Mouse (Mus musculus) kidney, adult 11 months (tissue): ENCODE measurements at regions not wholly inside any gene's neighbourhood (a gene's known extent, or its start where the extent isn't known, plus 50 kb on each side); places are given as distances from the start of the nearest gene placed in this dataset.
A peak's percentile ranks its signal among the peaks of the same experiment; 100 is the strongest.

ENCODE experiments used
- DNase-seq: peaks from one replicate; pipeline ENCODE4 v3.0.0; 2022

DNA sequence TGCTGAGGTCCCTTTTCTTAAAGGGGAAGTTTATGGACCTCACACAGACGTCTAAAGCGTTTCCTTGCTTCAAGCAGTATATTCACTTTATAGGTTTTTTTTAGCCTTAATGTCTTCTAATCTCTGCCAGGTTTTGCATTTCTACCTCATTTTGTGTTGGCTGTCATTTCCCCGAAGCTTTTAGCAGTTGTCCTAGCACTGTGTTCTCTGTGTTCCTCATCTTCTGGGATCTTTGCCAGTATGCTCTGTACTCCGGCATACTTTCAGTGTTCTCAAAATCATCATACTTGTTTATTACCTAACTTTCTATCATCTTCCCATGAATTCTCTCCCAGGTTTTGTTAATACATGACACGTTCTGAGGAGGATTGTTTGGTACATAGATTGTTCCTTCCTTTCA, 333.5 kb upstream of the Lsamp start:
- no peak for DNase-seq

GRCm38 (mm10) chr16:39667905-39668304, 316.3 kb upstream of the Lsamp start:
- DNase-seq = no peak

- DNase-seq = no peak
Observed at GRCm38 (mm10) chr16:39672096-39672985, 311.8 kb upstream of the Lsamp start.

DNA sequence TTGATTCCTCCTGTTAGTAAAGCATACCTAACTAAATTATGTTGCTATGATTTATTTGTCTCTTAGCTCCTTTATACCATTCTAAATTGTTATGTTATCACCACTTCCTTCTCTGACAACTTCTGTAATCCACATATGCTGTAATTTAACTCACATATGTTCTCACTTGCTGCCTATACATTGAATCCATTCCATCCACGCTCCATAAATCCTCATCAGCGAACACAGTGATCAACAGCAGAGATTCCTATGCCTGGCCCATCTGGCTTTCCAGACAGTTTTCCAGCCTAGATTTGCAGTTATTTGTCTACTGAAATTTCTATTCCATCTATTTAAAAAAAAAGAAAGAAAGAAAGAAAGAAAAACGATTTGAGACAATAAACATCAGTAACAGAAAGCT, 308.4 kb upstream of the Lsamp start:
- DNase-seq = no peak

DNA sequence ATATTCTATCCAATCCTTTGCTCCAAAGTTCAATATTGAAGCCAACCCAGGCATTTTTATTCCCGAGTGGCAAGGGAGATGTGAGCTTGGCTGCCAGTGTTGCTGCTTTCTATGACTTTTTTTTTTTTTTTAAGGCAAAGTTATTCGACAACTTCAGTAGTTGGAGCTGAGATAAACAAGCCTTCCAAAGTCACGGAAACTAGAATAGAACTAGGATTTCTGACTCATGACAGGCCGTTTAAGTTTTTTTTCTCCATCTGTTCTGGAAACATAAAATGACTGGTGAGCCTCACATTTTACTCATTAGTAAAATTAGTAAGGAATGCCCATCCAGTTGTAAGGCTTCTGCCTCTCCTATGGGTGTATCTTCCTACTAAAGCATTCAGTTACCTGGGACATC, 305.9 kb upstream of the Lsamp start:
- DNase-seq = no peak

DNA sequence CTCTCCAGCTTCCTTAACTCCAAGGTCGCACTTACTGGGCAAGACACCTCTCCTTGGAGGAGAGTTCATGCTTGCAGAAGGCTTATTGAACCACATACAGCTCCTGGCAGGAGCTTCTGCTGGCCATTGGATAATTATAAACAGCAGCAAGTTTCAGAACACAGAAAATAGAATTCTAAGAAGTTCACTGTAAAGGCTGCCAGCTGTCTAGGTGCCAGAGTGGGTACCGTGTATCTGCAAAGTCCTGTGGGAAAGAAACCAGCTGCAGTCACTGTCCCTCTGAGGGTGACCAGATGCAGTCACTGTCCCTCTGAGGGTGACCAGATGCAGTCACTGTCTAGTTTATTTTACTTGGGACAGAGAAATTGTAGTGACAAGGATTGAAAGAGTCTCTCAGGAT, 291.1 kb upstream of the Lsamp start:
- peak; percentile 54 for DNase-seq

GRCm38 (mm10) chr16:39695855-39696254, 288.3 kb upstream of the Lsamp start:
- no peak for DNase-seq

- no peak for DNase-seq
Observed at GRCm38 (mm10) chr16:39699201-39699600, 285.0 kb upstream of the Lsamp start.

- DNase-seq = no peak
Observed at GRCm38 (mm10) chr16:39706131-39706530, 278.0 kb upstream of the Lsamp start.

DNA sequence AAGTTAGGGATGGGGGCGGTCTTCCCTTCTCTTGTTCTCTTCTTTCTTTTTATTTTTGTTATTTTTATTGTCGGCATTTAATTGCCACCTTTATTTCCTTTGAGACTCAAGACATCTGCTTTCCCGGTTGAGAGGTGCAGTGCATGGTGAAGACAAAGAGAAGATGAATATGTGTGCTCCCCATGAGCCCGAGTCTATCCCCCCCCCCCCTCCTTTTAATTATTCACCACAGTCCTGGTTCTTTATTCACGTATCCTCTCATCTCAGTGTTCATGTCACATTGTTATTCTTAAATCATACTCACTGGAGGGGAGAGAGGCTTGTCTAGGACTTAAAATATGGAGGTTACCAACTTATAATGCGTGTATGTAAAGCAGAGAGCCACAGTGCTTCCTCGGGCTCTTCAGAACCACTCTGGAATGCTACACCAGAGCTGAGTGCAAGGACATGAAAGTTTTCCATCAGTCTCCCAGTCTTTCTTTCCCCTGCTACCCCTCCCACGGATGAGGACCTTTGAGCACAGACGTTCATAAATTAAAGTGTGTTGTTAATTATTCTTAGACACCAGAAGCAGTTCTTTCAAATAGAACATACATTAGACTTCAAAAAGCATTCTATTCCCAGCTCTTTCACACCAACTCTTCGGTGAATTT, 274.6 kb upstream of the Lsamp start:
- peak; percentile 4 for DNase-seq

GRCm38 (mm10) chr16:39727586-39727985, 256.6 kb upstream of the Lsamp start:
- no peak for DNase-seq

GRCm38 (mm10) chr16:39746041-39746736, 238.0 kb upstream of the Lsamp start:
- DNase-seq = no peak

GRCm38 (mm10) chr16:39751748-39752147, 232.4 kb upstream of the Lsamp start:
- DNase-seq = no peak

GRCm38 (mm10) chr16:39801063-39801462, 183.1 kb upstream of the Lsamp start:
- no peak for DNase-seq

- no peak for DNase-seq
Observed at GRCm38 (mm10) chr16:39820131-39820530, 164.0 kb upstream of the Lsamp start.

DNA sequence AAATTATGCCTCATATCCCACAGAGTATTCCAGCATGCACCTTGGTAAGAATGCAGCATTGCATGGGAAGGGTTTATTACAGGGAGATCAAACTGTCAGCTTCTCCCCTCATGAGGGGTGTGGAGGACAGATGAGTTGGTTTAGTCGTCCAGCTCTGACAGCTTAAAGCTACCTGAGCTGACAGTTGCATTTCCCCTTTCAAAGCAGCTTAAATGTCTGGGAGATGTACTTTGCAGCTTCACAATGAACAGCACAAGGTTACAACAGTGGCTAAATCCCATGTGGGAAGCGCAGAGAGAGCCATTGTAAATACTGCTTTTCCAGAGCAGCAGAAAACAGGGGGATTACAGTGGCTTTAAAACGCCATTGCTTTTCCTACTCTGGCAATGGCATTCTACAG, 149.9 kb upstream of the Lsamp start:
- no peak for DNase-seq

GRCm38 (mm10) chr16:39881525-39881924, 102.6 kb upstream of the Lsamp start:
- no peak for DNase-seq

DNA sequence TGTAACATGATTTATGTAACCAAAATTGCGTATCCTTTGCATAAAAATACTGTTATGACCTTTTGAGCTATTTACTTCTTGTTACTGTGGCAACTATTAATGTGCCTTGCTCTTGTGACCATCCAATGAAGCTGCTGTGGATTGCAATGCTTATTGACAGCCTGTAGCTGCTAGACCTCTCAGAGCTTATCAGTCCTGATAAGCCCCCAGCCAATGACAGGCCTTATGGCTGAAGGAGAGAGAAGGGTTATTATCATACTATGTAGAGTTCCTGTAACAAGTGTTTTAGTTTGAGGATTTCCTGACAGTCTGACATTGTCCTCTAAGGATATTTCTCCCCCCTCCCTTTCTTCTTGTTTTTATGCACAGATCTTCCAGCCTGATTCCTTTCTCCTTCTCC, 96.2 kb upstream of the Lsamp start:
- DNase-seq = no peak
